Mouse (Mus musculus) hindbrain, embryonic 14.5 days (tissue): ENCODE data around the gene Tshz2. TPM values are rescaled to one million over a fixed set of nuclear protein-coding genes. Genes with fewer than 3 reads are reported as not detected.

ENCODE experiments used
- ATAC-seq: fragments of 200-750 bp; cut with Nextera tagmentation; 2 replicates; pipeline ENCODE4 v1.8.0; 2017; ENCODE audit warnings: moderate number of reproducible peaks, mild to moderate bottlenecking, moderate TSS enrichment, moderate library complexity; ENCODE audit not compliant: low FRiP score
- DNase-seq: peaks from one replicate; pipeline ENCODE4 v3.0.0-alpha.2; 2015; ENCODE audit warnings: low spot score
- H3K27ac ChIP-seq: fragments of 300-500 bp; sonication (generic); 2 replicates; pipeline ENCODE4 v1.5.1; 2014; ENCODE audit warnings: mild to moderate bottlenecking, moderate library complexity
- H3K27me3 ChIP-seq: fragments of 300-500 bp; sonication (generic); 2 replicates; pipeline ENCODE4 v1.6.1; 2014; ENCODE audit warnings: mild to moderate bottlenecking, low read length, mixed read lengths; ENCODE audit not compliant: control insufficient read depth, insufficient read depth
- H3K36me3 ChIP-seq: fragments of 300-500 bp; sonication (generic); replicated peaks from 2 replicates; pipeline ENCODE4 v1.6.1; 2014; ENCODE audit not compliant: control insufficient read depth, insufficient read depth
- H3K4me1 ChIP-seq: fragments of 300-500 bp; sonication (generic); replicated peaks from 2 replicates; pipeline ENCODE4 v1.6.1; 2014; ENCODE audit warnings: antibody characterized with exemption, low read length, mixed read lengths; ENCODE audit not compliant: control insufficient read depth, insufficient read depth
- H3K4me2 ChIP-seq: fragments of 300-500 bp; sonication (generic); replicated peaks from 2 replicates; pipeline ENCODE4 v1.6.1; 2014; ENCODE audit warnings: mild to moderate bottlenecking, moderate library complexity
- H3K4me3 ChIP-seq: fragments of 300-500 bp; sonication (generic); replicated peaks from 2 replicates; pipeline ENCODE4 v1.5.1; 2014; ENCODE audit warnings: mild to moderate bottlenecking, low read length
- H3K9ac ChIP-seq: fragments of 300-500 bp; sonication (generic); 2 replicates; pipeline ENCODE4 v1.6.1; 2014
- H3K9me3 ChIP-seq: fragments of 300-500 bp; sonication (generic); 2 replicates; pipeline ENCODE4 v1.6.1; 2016; ENCODE audit warnings: low read length; ENCODE audit not compliant: control insufficient read depth
- WGBS: fragments of 180-500 bp; shearing (Covaris S2); extraction: QIAGEN DNeasy Blood & Tissue Kit; methylation state at CpG from one replicate; pipeline ENCODE4 v1.1.7; 2014; 5-methylcytosine and 5-hydroxymethylcytosine counted together
- polyA plus RNA-seq: library from polyadenylated mRNA; unstranded; fragments of >200 nt; fragmentation: Nextera tagmentation; extraction: Ambion mirVana; gene quantifications from 2 replicates; pipeline ENCODE4 v1.2.1, GENCODE M21; 2014

Tshz2 gene
- polyA plus RNA-seq, 1 experiment from 2014 or later: 38.1 TPM

DNA sequence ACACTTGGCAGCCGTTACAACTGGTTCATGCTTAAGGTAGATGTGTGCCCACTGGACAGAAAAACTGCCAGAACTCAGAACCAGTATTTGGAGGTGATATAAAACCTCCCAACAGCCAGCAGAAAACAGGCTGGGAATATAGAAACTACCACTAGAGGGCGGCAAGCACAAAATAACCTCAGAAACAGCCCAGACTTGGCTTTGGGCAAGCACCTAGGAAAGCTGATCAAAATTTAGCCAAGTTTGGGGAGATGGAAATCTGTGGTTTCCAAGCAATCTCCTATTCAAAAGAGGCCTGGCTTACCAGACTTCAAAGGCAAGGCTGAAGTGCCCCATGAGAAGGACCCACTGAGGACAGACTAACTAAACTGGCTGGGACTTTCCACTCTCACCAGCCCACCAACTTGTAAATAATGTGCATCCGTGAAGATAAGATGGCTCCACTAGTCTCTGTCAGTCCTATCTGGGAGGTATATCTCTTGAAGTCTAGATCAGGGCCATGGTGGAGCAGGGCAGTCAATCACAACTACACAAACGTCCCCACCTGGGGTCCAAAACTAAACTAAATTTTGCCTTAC, 484.0 kb downstream of the Tshz2 start:
- peaks cover 34% of the 10 kb centered on the region for H3K36me3 ChIP-seq
- DNase-seq (peak; percentile 89), ATAC-seq (peak; percentile 32; the same call in 1 of the 2 replicates)
- H3K27ac ChIP-seq: no peak overlapping the region
- no peak overlapping the region for H3K4me2 ChIP-seq
- H3K27me3 ChIP-seq: no peaks in the 10 kb centered on the region
- H3K9me3 ChIP-seq: no peaks in the 10 kb centered on the region
- WGBS: 48% methylated on average over 4 of the region's 4 CpGs
- H3K9ac ChIP-seq: no peak overlapping the region
- H3K4me3 ChIP-seq: no peak overlapping the region
- no peaks in the 10 kb centered on the region for H3K4me1 ChIP-seq

GRCm38 (mm10) chr2:170120139-170121027, 487.6 kb downstream of the Tshz2 start:
- WGBS: 87% methylated on average over 19 of the region's 19 CpGs
- ATAC-seq: no peak

More at GRCm38 (mm10) chr2:170120139-170121027, 487.6 kb downstream of the Tshz2 start:
- no peak for DNase-seq
- Histone ChIP-seq H3K4me2 (no peak overlapping the region), H3K4me1 (peaks cover 1% of the 10 kb centered on the region; the same call in 1 of the 2 replicates), H3K4me3 (no peak overlapping the region), H3K9ac (no peak overlapping the region), H3K27ac (no peak overlapping the region), H3K9me3 (no peaks in the 10 kb centered on the region), H3K36me3 (peaks cover 23% of the 10 kb centered on the region), H3K27me3 (no peaks in the 10 kb centered on the region)

Other genes with a start within 250 kb of the Tshz2 start
- not detected in 2 replicates for gene Gm11011, start 45.3 kb upstream of the Tshz2 start, polyA plus RNA-seq